Mouse (Mus musculus): ENCODE data around the gene Pon3. TPM values are rescaled to one million over a fixed set of nuclear protein-coding genes. Genes with fewer than 3 reads are reported as not detected.

Pon3 gene
- polyA plus RNA-seq, 1 experiment from 2014 or later, result 4.8 TPM

DNA sequence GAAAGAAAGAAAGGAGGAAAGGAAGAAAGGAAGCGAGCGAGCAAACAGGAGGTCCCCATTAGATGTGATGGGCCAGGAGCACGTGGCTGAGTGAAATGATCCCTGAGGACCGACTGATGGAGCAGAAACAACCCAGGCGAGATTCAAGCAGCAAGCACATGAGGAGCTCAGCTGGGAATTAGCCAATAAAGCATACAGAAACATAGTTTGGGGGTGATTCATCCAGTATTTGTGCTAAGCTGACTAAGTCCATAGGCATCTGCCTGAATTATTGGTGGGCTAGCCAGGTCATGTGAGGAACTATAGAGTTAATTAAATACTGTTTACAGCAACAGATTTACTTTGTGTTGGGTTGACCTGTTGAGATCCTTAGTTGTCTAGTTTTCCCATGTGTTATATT is 75.4 kb downstream of the Pon3 start:
- Histone ChIP-seq H3K36me3 (ENCODE audit: control insufficient read depth, insufficient read depth, low read length) (no peaks in the 10 kb centered on the region), H3K4me2 (ENCODE audit: low read depth, low read length, severe bottlenecking) (no peak overlapping the region), H3K9me3 (ENCODE audit: control insufficient read depth, low read length) (no peaks in the 10 kb centered on the region), H3K27me3 (ENCODE audit: control insufficient read depth, insufficient read depth, low read length) (no peaks in the 10 kb centered on the region), H3K4me1 (replicated peaks; ENCODE audit: control insufficient read depth, insufficient read depth, low read length) (no peaks in the 10 kb centered on the region; the same call in 1 of the 2 replicates), H3K9ac (ENCODE audit: low read length) (no peak overlapping the region), H3K27ac (ENCODE audit: low read depth, low read length) (no peak overlapping the region), H3K4me3 (ENCODE audit: low read depth, low read length) (no peak overlapping the region)
- ATAC-seq (replicated peaks; ENCODE audit: low FRiP score) (no peak), DNase-seq (ENCODE audit: low spot score) (no peak)
- WGBS, result 84% methylated on average over 5 of the region's 5 CpGs

DNA sequence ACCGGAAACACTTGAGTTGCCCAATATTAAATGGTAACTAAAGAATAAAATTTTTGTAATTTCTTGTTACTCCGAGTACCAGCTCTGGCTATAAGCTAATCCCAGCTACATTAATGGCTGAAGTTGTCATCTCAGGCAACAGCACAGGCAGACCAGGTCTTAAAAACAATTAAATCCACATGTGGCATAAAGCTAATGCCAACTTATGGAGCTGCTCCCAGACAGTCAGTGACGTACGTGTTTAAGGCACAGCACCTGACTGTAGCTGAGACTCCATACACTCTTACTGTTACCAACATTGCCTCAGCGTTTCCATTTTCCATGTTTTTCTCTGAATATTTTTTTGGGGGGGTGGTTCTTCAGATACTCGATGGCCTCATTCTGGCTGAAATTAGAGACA is 76.9 kb downstream of the Pon3 start:
- Histone ChIP-seq H3K9me3 (ENCODE audit: control insufficient read depth, low read length) (no peaks in the 10 kb centered on the region), H3K9ac (ENCODE audit: low read length) (no peak overlapping the region), H3K36me3 (ENCODE audit: control insufficient read depth, insufficient read depth, low read length) (no peaks in the 10 kb centered on the region), H3K27ac (ENCODE audit: low read depth, low read length) (no peak overlapping the region), H3K4me3 (ENCODE audit: low read depth, low read length) (no peak overlapping the region), H3K4me2 (ENCODE audit: low read depth, low read length, severe bottlenecking) (no peak overlapping the region), H3K27me3 (ENCODE audit: control insufficient read depth, insufficient read depth, low read length) (no peaks in the 10 kb centered on the region), H3K4me1 (replicated peaks; ENCODE audit: control insufficient read depth, insufficient read depth, low read length) (no peaks in the 10 kb centered on the region; the same call in 1 of the 2 replicates)
- DNase-seq (ENCODE audit: low spot score) (no peak), ATAC-seq (replicated peaks; ENCODE audit: low FRiP score) (no peak)
- WGBS, result 87% methylated on average over 6 of the region's 6 CpGs

DNA sequence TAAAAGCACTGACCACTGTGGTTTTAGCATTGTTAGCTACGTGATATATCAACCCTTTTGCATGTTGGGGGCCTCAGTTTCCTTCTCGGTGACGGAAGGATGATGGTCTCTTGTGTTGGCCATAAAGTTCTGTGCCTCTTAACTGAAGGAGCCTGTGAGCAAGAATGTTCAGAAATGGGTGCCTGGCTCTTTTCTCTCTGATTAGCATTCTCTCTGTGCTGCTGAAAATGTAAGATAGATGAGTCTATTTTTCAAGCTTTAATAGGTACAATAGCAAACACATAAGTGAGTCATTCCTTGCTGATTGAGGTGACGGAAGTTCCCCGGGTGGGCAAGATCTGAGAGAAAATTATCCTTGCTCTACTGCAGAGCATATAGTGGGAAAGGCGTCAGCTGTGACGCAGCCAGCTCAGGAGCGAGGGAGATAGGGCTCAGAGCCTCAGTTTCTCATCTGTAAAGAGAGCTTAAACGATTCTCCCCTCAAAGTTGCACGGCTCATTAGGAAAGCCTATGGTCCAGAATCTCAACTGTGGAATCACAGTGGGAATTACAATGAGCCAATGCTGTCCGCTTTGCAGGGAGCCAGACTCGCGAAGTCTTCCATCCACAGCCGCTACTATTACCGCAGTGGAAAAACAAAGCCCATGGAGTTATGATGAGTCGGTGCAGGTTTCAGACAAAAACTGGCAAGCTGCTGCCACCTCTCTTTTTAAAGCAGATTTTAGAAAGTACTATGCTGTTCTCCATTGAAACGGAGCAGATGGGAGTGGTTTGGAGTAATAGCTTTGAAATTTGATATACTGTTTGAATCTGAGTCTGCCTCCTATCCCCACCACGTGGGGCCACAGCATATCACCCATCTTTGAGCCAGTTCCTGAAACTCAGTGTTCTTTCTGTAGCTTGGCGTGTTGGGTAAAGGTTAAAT is 77.9 kb downstream of the Pon3 start:
- WGBS, result 52% methylated on average over 19 of the region's 19 CpGs
- Histone ChIP-seq H3K4me2 (ENCODE audit: low read depth, low read length, severe bottlenecking) (peak overlapping the region; percentile 15; the same call in 1 of the 2 replicates), H3K9me3 (ENCODE audit: control insufficient read depth, low read length) (no peaks in the 10 kb centered on the region), H3K9ac (ENCODE audit: low read length) (0 out of 2 replicates have a peak overlapping the region, but pooled peaks have one; percentile 7), H3K27me3 (ENCODE audit: control insufficient read depth, insufficient read depth, low read length) (no peaks in the 10 kb centered on the region), H3K27ac (ENCODE audit: low read depth, low read length) (no peak overlapping the region), H3K36me3 (ENCODE audit: control insufficient read depth, insufficient read depth, low read length) (no peaks in the 10 kb centered on the region), H3K4me3 (ENCODE audit: low read depth, low read length) (no peak overlapping the region), H3K4me1 (replicated peaks; ENCODE audit: control insufficient read depth, insufficient read depth, low read length) (no peaks in the 10 kb centered on the region; the same call in 1 of the 2 replicates)
- no peak for DNase-seq (ENCODE audit: low spot score)
- peak; percentile 63; the same call in 1 of the 2 replicates for ATAC-seq (replicated peaks; ENCODE audit: low FRiP score)

DNA sequence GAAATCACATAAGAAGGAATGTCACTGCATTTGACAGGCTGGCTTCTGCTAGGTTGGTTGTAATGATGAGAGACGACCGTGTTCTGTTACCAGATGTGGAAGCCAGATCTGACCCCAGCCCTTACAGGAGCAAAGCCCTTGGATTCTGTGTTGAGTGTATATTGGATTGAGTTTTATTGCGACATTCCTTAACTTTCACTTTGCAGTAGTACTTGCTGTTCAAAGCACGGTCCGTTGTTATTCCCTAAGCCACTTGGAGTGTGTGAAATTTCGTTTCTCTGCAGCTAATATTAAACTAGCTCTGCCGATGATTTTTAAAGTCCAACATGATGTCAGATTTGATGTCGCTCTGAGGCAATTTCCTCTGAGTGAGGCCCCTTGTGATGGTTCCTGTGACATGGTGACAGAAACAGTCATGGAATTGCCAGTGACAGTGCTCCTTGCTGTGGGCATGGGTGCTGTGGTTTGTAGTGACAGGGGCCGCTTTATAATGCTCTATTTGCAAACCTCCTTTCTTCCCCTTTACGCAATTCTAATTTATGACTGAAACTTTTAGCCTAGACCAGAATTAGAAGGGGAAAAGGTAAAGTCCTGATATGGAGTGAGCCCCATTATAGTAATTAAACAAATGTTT is 81.8 kb downstream of the Pon3 start:
- 93% methylated on average over 10 of the region's 10 CpGs for WGBS
- H3K4me3 ChIP-seq (ENCODE audit: low read depth, low read length), result no peak overlapping the region

DNA sequence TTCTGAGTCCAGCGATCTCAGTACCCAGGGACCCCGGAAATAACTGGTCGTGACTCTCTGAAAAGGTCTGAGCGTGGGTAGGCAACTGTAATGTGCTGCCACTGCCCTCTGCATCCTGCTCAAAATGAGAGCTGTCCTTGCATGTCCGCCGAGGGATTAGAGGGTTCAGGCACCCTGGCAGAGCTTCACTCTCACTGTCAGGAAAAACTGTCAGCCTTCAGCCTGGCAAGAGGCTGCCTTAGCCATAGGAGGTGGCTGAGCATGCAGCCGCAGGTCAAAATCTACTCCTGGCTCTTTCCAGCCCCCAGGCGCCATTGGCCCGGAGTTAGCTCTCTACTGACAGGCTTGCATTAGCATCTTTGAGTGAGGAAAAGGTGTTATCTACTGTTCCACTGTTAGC is 83.5 kb downstream of the Pon3 start:
- 80% methylated on average over 9 of the region's 9 CpGs for WGBS
- H3K4me3 ChIP-seq (ENCODE audit: low read depth, low read length), result no peak overlapping the region
- no peak overlapping the region for H3K9ac ChIP-seq (ENCODE audit: low read length)
- H3K4me1 ChIP-seq (replicated peaks; ENCODE audit: control insufficient read depth, insufficient read depth, low read length), result no peaks in the 10 kb centered on the region
- H3K36me3 ChIP-seq (ENCODE audit: control insufficient read depth, insufficient read depth, low read length), result no peaks in the 10 kb centered on the region
- ATAC-seq (replicated peaks; ENCODE audit: low FRiP score) (no peak), DNase-seq (ENCODE audit: low spot score) (no peak)
- no peaks in the 10 kb centered on the region for H3K9me3 ChIP-seq (ENCODE audit: control insufficient read depth, low read length)
- no peak overlapping the region for H3K27ac ChIP-seq (ENCODE audit: low read depth, low read length)
- no peak overlapping the region for H3K4me2 ChIP-seq (ENCODE audit: low read depth, low read length, severe bottlenecking)
- H3K27me3 ChIP-seq (ENCODE audit: control insufficient read depth, insufficient read depth, low read length), result no peaks in the 10 kb centered on the region

More for the DNA sequence above, 81.8 kb downstream of the Pon3 start:
- ATAC-seq (replicated peaks; ENCODE audit: low FRiP score) (no peak), DNase-seq (ENCODE audit: low spot score) (no peak)
- no peak overlapping the region for H3K9ac ChIP-seq (ENCODE audit: low read length)
- no peak overlapping the region for H3K27ac ChIP-seq (ENCODE audit: low read depth, low read length)
- no peak overlapping the region for H3K4me2 ChIP-seq (ENCODE audit: low read depth, low read length, severe bottlenecking)
- no peaks in the 10 kb centered on the region for H3K27me3 ChIP-seq (ENCODE audit: control insufficient read depth, insufficient read depth, low read length)
- no peaks in the 10 kb centered on the region for H3K36me3 ChIP-seq (ENCODE audit: control insufficient read depth, insufficient read depth, low read length)
- H3K9me3 ChIP-seq (ENCODE audit: control insufficient read depth, low read length), result no peaks in the 10 kb centered on the region
- H3K4me1 ChIP-seq (replicated peaks; ENCODE audit: control insufficient read depth, insufficient read depth, low read length), result no peaks in the 10 kb centered on the region; the same call in 1 of the 2 replicates

DNA sequence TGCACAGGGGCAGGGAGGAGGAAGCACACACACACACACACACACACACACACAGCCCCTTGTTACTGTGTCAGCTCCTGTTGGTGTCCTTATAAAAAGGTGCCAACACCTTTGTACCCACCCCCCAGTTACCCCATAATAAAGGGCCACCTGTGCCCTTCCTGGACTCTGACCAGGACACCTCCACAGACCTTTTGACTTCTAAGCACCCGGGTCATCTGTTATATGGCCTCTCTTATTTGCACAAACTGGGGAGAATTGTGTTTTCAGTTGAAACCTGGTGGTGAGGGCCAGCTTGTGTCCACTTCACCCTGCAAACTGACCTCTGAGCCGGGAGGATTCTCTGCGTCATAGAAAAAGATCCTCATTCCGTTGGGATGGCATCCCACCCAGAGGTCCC is 84.7 kb downstream of the Pon3 start:
- no peak for ATAC-seq (replicated peaks; ENCODE audit: low FRiP score)
- H3K36me3 ChIP-seq (ENCODE audit: control insufficient read depth, insufficient read depth, low read length), result no peaks in the 10 kb centered on the region
- H3K27ac ChIP-seq (ENCODE audit: low read depth, low read length), result no peak overlapping the region
- no peak overlapping the region for H3K4me3 ChIP-seq (ENCODE audit: low read depth, low read length)
- 84% methylated on average over 4 of the region's 4 CpGs for WGBS
- no peaks in the 10 kb centered on the region for H3K27me3 ChIP-seq (ENCODE audit: control insufficient read depth, insufficient read depth, low read length)
- H3K9me3 ChIP-seq (ENCODE audit: control insufficient read depth, low read length), result no peaks in the 10 kb centered on the region
- DNase-seq (ENCODE audit: low spot score), result no peak
- H3K4me1 ChIP-seq (replicated peaks; ENCODE audit: control insufficient read depth, insufficient read depth, low read length), result 0 out of 2 replicates have a peak, but pooled peaks cover 3% of the 10 kb centered on the region
- no peak overlapping the region for H3K4me2 ChIP-seq (ENCODE audit: low read depth, low read length, severe bottlenecking)
- no peak overlapping the region for H3K9ac ChIP-seq (ENCODE audit: low read length)

Other genes with a start within 250 kb of the Pon3 start
- 0.21 TPM in 1 of 2 replicates, not detected in the other for gene Pon1, start 62.3 kb downstream of the Pon3 start, polyA plus RNA-seq (2014; fragmentation: Nextera tagmentation; extraction: Ambion mirVana)
- 43.9 and 45.0 TPM in 2 replicates for gene Pon2, start 42.2 kb upstream of the Pon3 start, polyA plus RNA-seq (2014; fragmentation: Nextera tagmentation; extraction: Ambion mirVana)
- gene Asb4, start 127.1 kb upstream of the Pon3 start, polyA plus RNA-seq (2014; fragmentation: Nextera tagmentation; extraction: Ambion mirVana), result 33.4 and 34.1 TPM in 2 replicates
- gene Pdk4, start 240.0 kb upstream of the Pon3 start, polyA plus RNA-seq (2014; fragmentation: Nextera tagmentation; extraction: Ambion mirVana), result 0.80 and 1.4 TPM in 2 replicates

Measured in forebrain, embryonic 11.5 days (tissue).